Mouse (Mus musculus): ENCODE data around the gene Taf1a. TPM values are rescaled to one million over a fixed set of nuclear protein-coding genes. Genes with fewer than 3 reads are reported as not detected.
"Not testable (repeated sequence)": the region's sequence is repeated elsewhere in the genome, so short reads cannot be mapped to it uniquely, and the experiment has no call there.

Gene Taf1a
- polyA plus RNA-seq, 1 experiment from 2014 or later: 19.4 TPM

DNA sequence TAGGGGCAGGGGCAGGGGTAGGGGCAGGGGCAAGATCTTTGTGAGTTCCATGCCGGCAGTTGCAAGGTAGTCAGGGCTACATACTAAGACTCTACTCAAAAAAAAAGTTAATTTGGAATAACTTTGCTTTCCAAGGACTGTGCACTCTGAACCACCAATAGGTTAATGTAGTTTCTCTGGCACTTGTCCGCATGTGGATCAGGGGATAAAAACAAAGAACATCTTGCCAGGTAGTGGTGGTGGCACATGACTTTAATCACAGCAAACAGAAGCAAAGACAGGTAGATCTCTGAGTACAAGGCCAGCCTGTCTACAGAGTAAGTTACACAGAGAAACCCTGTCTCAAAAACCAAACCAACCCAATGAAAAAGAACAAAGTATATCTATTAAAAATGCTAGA lies 6.2 kb upstream of the Taf1a start:
- Histone ChIP-seq H3K27ac (ENCODE audit: low read length) (no peak overlapping the region), H3K36me3 (ENCODE audit: control insufficient read depth, insufficient read depth, low read length) (no peaks in the 10 kb centered on the region), H3K4me2 (ENCODE audit: low read depth, low read length) (no peak overlapping the region), H3K4me3 (replicated peaks; ENCODE audit: low read length) (no peak overlapping the region), H3K4me1 (ENCODE audit: control insufficient read depth, insufficient read depth, low read length) (no peaks in the 10 kb centered on the region), H3K9ac (ENCODE audit: low read length) (no peak overlapping the region), H3K9me3 (replicated peaks; ENCODE audit: control insufficient read depth, low read length) (no peaks in the 10 kb centered on the region), H3K27me3 (ENCODE audit: control insufficient read depth, insufficient read depth, low read length) (no peaks in the 10 kb centered on the region)
- ATAC-seq (ENCODE audit: insufficient read depth, low FRiP score): no peak
- WGBS: 86% methylated on average over 2 of the region's 2 CpGs

DNA sequence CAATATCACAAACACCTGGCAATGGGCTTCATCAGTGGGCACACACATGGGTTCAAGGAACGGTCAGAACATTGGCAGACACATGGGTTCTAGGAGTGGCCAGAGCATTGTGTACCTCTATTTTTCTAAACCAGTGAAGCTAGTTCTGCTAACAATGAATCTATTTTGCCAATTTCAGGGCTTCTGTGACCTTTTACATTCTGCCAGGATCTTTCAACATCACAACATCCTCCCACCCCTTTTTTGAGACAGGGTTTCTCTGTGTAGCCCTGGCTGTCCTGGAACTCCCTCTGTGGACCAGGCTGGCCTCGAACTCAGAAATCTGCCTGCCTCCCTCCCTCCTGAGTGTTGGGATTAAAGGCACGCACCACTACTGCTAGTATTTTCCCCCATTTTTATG lies 1.4 kb upstream of the Taf1a start:
- H3K36me3 ChIP-seq (ENCODE audit: control insufficient read depth, insufficient read depth, low read length); H3K4me3 ChIP-seq (replicated peaks; ENCODE audit: low read length); H3K9me3 ChIP-seq (replicated peaks; ENCODE audit: control insufficient read depth, low read length); ATAC-seq (ENCODE audit: insufficient read depth, low FRiP score); H3K4me2 ChIP-seq (ENCODE audit: low read depth, low read length); H3K27ac ChIP-seq (ENCODE audit: low read length); H3K9ac ChIP-seq (ENCODE audit: low read length); H3K27me3 ChIP-seq (ENCODE audit: control insufficient read depth, insufficient read depth, low read length): not testable (repeated sequence)
- peaks cover 11% of the 10 kb centered on the region for H3K4me1 ChIP-seq (ENCODE audit: control insufficient read depth, insufficient read depth, low read length)
- 91% methylated on average over 3 of the region's 3 CpGs for WGBS

DNA sequence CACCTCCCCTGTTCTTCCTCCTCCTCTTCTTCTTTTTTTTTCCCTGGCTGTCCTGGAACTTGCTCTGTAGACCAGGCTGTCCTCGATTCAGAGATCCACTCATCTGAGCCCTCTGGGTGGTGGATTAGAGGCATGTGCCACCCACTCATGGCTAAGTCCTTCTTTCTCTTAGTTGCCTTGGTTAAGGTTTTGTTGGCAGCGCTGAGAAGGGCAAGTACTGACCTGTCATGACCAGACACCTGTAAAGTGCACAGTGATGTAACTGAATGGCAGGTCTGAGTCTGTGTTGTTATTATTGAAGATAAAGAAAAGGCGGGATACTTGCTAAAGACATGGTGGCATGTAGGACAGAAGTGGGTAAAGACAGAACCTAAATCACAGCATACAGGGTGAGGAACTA lies 14.6 kb downstream of the Taf1a start:
- peaks cover 21% of the 10 kb centered on the region for H3K36me3 ChIP-seq (ENCODE audit: control insufficient read depth, insufficient read depth, low read length)
- H3K9me3 ChIP-seq (replicated peaks; ENCODE audit: control insufficient read depth, low read length): no peaks in the 10 kb centered on the region
- no peaks in the 10 kb centered on the region for H3K4me1 ChIP-seq (ENCODE audit: control insufficient read depth, insufficient read depth, low read length)
- no peak overlapping the region for H3K4me3 ChIP-seq (replicated peaks; ENCODE audit: low read length)
- no peaks in the 10 kb centered on the region for H3K27me3 ChIP-seq (ENCODE audit: control insufficient read depth, insufficient read depth, low read length)
- no peak overlapping the region for H3K9ac ChIP-seq (ENCODE audit: low read length)
- WGBS: 93% methylated on average over 3 of the region's 3 CpGs
- ATAC-seq (ENCODE audit: insufficient read depth, low FRiP score): no peak
- no peak overlapping the region for H3K4me2 ChIP-seq (ENCODE audit: low read depth, low read length)
- H3K27ac ChIP-seq (ENCODE audit: low read length): no peak overlapping the region

DNA sequence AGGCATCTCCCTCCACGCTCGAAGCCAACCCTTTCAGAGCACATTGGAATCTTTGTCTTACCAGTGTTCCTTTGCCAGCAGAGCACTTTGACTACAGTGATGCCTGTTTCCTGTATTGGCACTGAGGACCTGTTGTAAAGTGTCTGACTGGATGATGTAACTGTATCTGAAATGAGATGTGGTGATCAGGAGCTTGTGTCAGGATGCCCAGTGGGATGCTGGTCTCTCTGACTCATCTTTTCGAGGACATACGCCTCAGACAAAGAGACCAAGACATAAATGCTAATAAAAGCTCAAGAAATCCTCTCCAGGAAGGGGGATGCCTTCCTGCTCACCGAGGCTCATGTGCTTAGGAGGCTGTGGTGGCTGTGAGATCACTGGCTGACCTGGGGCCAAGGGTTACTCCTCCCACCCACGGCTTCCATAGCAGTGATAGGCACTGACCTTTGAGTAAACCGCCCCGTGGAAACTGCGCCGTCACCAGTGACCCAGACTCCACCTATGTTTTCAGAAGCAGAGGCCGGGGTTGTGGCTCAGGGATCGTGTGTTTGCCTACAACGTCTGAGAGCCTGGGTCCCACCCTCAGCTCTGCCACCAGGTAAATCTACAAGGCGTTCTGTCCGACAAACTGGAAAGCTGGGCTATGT lies 25.4 kb downstream of the Taf1a start:
- 81% methylated on average over 15 of the region's 15 CpGs for WGBS
- Histone ChIP-seq H3K4me1 (ENCODE audit: control insufficient read depth, insufficient read depth, low read length) (no peaks in the 10 kb centered on the region), H3K36me3 (ENCODE audit: control insufficient read depth, insufficient read depth, low read length) (peaks cover 3% of the 10 kb centered on the region; the same call in 1 of the 2 replicates), H3K9me3 (replicated peaks; ENCODE audit: control insufficient read depth, low read length) (no peaks in the 10 kb centered on the region), H3K27me3 (ENCODE audit: control insufficient read depth, insufficient read depth, low read length) (no peaks in the 10 kb centered on the region), H3K4me2 (ENCODE audit: low read depth, low read length) (no peak overlapping the region), H3K9ac (ENCODE audit: low read length) (no peak overlapping the region), H3K27ac (ENCODE audit: low read length) (no peak overlapping the region), H3K4me3 (replicated peaks; ENCODE audit: low read length) (no peak overlapping the region)
- no peak for ATAC-seq (ENCODE audit: insufficient read depth, low FRiP score)

DNA sequence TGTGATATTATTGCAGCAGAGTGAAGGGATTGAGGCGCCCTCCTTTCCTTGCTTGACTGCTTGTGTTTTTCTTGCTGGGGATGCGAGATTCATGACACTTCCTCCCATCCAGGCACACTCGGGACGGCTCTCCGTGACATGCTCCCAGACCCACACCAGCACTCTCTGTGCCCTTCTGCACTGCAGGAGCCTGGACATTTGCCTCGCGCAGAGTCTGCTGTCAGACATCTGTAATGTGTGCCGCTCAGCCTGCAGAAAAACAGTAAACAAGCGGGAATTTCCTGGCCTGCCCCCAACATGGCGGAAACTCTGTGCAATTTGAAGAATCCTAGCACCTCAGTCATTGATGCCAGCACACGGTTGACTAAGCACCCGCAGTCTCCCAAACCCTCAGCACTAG lies 29.1 kb downstream of the Taf1a start, which contains the start of gene Hhipl2:
Hhipl2 (plus strand) TSS at position 343 of the 400 bp plus-strand sequence.
- no peaks in the 10 kb centered on the region for H3K9me3 ChIP-seq (replicated peaks; ENCODE audit: control insufficient read depth, low read length)
- ATAC-seq (ENCODE audit: insufficient read depth, low FRiP score): no peak
- WGBS: 74% methylated on average over 12 of the region's 12 CpGs

DNA sequence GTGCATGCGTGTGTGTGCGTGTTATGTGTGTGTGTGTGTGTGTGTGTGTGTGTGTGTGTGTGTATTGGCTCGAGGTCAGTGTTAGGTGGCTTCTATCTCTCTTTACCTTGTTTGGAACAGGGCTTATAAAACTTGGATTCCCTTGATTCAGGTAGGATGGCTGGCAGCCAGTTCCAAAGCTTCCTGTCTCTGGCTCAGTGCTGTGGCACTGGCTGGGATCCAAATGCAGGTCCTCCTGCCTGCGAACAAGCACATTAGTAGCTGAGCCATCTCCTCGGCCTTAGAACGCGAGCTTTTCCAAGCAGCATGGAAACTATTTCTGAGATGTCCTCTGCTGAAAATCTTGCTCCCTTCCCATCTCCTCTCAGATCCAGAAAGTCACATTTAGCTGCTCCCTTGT lies 31.0 kb downstream of the Taf1a start:
- Histone ChIP-seq H3K4me2 (ENCODE audit: low read depth, low read length) (no peak overlapping the region), H3K27me3 (ENCODE audit: control insufficient read depth, insufficient read depth, low read length) (no peaks in the 10 kb centered on the region), H3K27ac (ENCODE audit: low read length) (no peak overlapping the region), H3K9ac (ENCODE audit: low read length) (no peak overlapping the region), H3K4me1 (ENCODE audit: control insufficient read depth, insufficient read depth, low read length) (no peaks in the 10 kb centered on the region), H3K4me3 (replicated peaks; ENCODE audit: low read length) (no peak overlapping the region), H3K36me3 (ENCODE audit: control insufficient read depth, insufficient read depth, low read length) (no peaks in the 10 kb centered on the region), H3K9me3 (replicated peaks; ENCODE audit: control insufficient read depth, low read length) (no peaks in the 10 kb centered on the region)
- no peak for ATAC-seq (ENCODE audit: insufficient read depth, low FRiP score)
- WGBS: 74% methylated on average over 7 of the region's 7 CpGs

More for the DNA sequence above, 29.1 kb downstream of the Taf1a start, which contains the start of gene Hhipl2:
- no peaks in the 10 kb centered on the region for H3K4me1 ChIP-seq (ENCODE audit: control insufficient read depth, insufficient read depth, low read length)
- no peaks in the 10 kb centered on the region for H3K27me3 ChIP-seq (ENCODE audit: control insufficient read depth, insufficient read depth, low read length)
- no peak within 1 kb of the TSS for H3K27ac ChIP-seq (ENCODE audit: low read length)
- H3K36me3 ChIP-seq (ENCODE audit: control insufficient read depth, insufficient read depth, low read length): no peaks in the 10 kb centered on the region
- H3K4me2 ChIP-seq (ENCODE audit: low read depth, low read length): no peak within 1 kb of the TSS
- H3K9ac ChIP-seq (ENCODE audit: low read length): no peak within 1 kb of the TSS; the same call in 1 of the 2 replicates
- H3K4me3 ChIP-seq (replicated peaks; ENCODE audit: low read length): no peak within 1 kb of the TSS

DNA sequence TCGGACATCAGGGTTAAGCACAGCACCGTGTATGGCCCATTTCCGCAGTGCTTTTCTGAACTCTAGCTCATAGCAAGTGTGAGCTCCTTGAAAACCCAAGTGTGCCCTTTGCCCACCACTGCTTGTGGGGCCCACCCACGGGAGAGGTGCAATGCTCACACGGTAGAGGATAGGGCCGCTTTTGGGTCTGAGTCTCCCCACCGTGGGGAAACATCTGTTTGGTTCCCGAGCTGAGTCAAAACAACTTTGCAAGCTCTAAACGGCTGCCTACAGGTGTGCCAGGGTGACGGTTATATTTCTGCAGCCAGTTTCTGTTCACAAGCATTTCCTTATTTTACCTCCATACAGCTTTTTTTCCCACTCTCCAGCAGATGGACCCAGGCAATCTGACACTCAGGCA lies 31.5 kb downstream of the Taf1a start:
- Histone ChIP-seq H3K27ac (ENCODE audit: low read length) (no peak overlapping the region), H3K27me3 (ENCODE audit: control insufficient read depth, insufficient read depth, low read length) (no peaks in the 10 kb centered on the region), H3K36me3 (ENCODE audit: control insufficient read depth, insufficient read depth, low read length) (no peaks in the 10 kb centered on the region), H3K4me1 (ENCODE audit: control insufficient read depth, insufficient read depth, low read length) (no peaks in the 10 kb centered on the region), H3K9me3 (replicated peaks; ENCODE audit: control insufficient read depth, low read length) (no peaks in the 10 kb centered on the region), H3K4me3 (replicated peaks; ENCODE audit: low read length) (no peak overlapping the region), H3K9ac (ENCODE audit: low read length) (no peak overlapping the region), H3K4me2 (ENCODE audit: low read depth, low read length) (no peak overlapping the region)
- ATAC-seq (ENCODE audit: insufficient read depth, low FRiP score): no peak
- 83% methylated on average over 10 of the region's 10 CpGs for WGBS

DNA sequence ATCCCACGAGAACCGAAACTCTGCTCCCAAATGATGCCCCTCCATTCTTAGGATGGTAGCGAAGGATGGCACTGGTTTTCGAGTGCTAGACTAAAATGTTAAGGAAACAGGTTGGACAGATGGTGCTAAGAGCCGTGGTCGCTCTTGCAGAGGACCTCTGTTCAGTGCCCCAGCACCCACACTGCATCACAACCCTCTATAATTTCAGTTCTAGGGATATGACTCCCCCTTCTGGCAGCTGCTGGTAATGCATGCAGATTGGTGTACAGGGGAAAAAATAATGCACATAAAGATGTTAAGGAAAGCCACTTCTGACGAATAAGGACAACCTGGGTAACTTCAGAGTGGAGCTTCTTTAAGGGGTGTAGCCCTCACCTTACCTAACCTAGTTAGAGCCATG lies 35.3 kb downstream of the Taf1a start:
- H3K4me3 ChIP-seq (replicated peaks; ENCODE audit: low read length): no peak overlapping the region
- no peak overlapping the region for H3K27ac ChIP-seq (ENCODE audit: low read length)
- ATAC-seq (ENCODE audit: insufficient read depth, low FRiP score): no peak
- no peak overlapping the region for H3K4me2 ChIP-seq (ENCODE audit: low read depth, low read length)
- no peaks in the 10 kb centered on the region for H3K9me3 ChIP-seq (replicated peaks; ENCODE audit: control insufficient read depth, low read length)
- no peaks in the 10 kb centered on the region for H3K4me1 ChIP-seq (ENCODE audit: control insufficient read depth, insufficient read depth, low read length)
- WGBS: 93% methylated on average over 7 of the region's 7 CpGs
- H3K27me3 ChIP-seq (ENCODE audit: control insufficient read depth, insufficient read depth, low read length): no peaks in the 10 kb centered on the region
- H3K9ac ChIP-seq (ENCODE audit: low read length): no peak overlapping the region
- H3K36me3 ChIP-seq (ENCODE audit: control insufficient read depth, insufficient read depth, low read length): no peaks in the 10 kb centered on the region

DNA sequence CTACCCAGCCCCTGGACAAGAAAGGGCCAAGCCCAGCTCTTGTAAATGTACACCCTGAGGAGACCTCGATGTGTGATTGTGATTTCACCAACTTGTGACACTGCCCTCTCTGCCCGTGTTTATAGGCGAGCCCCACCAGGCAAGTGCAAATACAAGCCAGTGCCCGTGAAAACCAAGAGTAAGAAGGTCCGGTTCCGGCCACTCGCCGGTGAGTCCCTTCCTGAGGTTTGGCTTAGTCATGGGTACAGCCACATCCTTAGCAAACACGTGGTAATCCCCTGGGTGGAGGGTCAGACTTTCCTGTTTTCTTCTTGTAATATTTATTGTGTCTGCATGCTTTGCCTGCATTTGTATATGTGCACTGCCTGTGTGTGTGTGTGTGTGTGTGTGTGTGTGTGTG lies 46.1 kb downstream of the Taf1a start:
- Histone ChIP-seq H3K9me3 (replicated peaks; ENCODE audit: control insufficient read depth, low read length) (no peaks in the 10 kb centered on the region), H3K4me3 (replicated peaks; ENCODE audit: low read length) (no peak overlapping the region), H3K9ac (ENCODE audit: low read length) (no peak overlapping the region), H3K36me3 (ENCODE audit: control insufficient read depth, insufficient read depth, low read length) (no peaks in the 10 kb centered on the region), H3K4me1 (ENCODE audit: control insufficient read depth, insufficient read depth, low read length) (no peaks in the 10 kb centered on the region), H3K27me3 (ENCODE audit: control insufficient read depth, insufficient read depth, low read length) (no peaks in the 10 kb centered on the region), H3K4me2 (ENCODE audit: low read depth, low read length) (no peak overlapping the region), H3K27ac (ENCODE audit: low read length) (no peak overlapping the region)
- ATAC-seq (ENCODE audit: insufficient read depth, low FRiP score): no peak
- 78% methylated on average over 9 of the region's 9 CpGs for WGBS
